11 mouse cellular contexts compared by ENCODE assay signal in the genomic region with DNA sequence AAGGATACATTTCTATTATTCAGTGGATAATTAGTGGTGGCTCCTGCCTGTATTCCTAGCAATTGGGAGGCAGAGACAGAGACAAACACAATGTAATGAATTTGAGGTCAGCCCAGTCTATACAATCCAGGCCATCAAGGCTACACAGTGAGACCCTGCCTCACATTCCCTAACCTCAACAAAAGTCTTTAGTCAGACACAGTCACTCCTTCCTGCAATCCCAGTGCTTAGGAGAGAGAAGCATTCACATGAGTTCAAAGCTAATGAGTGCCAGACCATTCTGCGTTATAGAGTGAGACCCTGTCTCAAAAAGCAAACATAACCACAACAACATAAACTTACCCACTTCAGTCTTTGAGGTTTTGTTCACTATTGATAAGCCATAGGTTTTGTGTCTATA. TPM values are rescaled to one million over a fixed set of nuclear protein-coding genes. Genes with fewer than 3 reads are reported as not detected.
A peak's percentile ranks its signal among the peaks of the same experiment; 100 is the strongest.
DNase-seq lines count a peak whose midpoint lies in the region; ATAC-seq and TF ChIP-seq lines count a peak whose summit lies in the region.
"Had no signal": no experiment of that assay in that cellular context is flagged by ENCODE, and none has a peak within 500 bp of the region (broad histone marks: within the 10 kb centered on the region; RNA-seq: fewer than 3 reads in every experiment).

No protein-coding gene starts in this region.

- H3K9ac ChIP-seq in heart, embryonic 13.5 days = no peak overlapping the region
- H3K9ac ChIP-seq in lung, embryonic 15.5 days = no peak overlapping the region
- no peak overlapping the region for H3K9ac ChIP-seq in forebrain, embryonic 11.5 days (ENCODE audit: low read length)
- H3K9ac ChIP-seq: embryonic facial prominence, embryonic 13.5 days; kidney, embryonic 15.5 days had no signal

- H3K27ac ChIP-seq in heart, embryonic 13.5 days (replicated peaks) = peak overlapping the region; percentile 86
- H3K27ac ChIP-seq in lung, embryonic 15.5 days = peak overlapping the region; percentile 79
- no peak overlapping the region for H3K27ac ChIP-seq in forebrain, embryonic 11.5 days (ENCODE audit: low read depth, low read length)
- H3K27ac ChIP-seq: embryonic facial prominence, embryonic 13.5 days; kidney, embryonic 15.5 days had no signal

- no peaks in the 10 kb centered on the region for H3K9me3 ChIP-seq in heart, embryonic 13.5 days
- H3K9me3 ChIP-seq in lung, embryonic 15.5 days = no peaks in the 10 kb centered on the region
- H3K9me3 ChIP-seq in forebrain, embryonic 11.5 days (ENCODE audit: control insufficient read depth, low read length) = no peaks in the 10 kb centered on the region
- H3K9me3 ChIP-seq: embryonic facial prominence, embryonic 13.5 days; kidney, embryonic 15.5 days had no signal

- ATAC-seq in heart, embryonic 13.5 days (ENCODE audit: extremely low read depth, insufficient number of reproducible peaks, low FRiP score, low TSS enrichment) = no peak
- peak; percentile 29; the same call in 1 of the 2 replicates for ATAC-seq in lung, embryonic 15.5 days (ENCODE audit: borderline replicate concordance, extremely low read depth, low FRiP score, low TSS enrichment)
- ATAC-seq in forebrain, embryonic 11.5 days (replicated peaks; ENCODE audit: low FRiP score) = peak; percentile 55

- 63% methylated on average over 1 of the region's 1 CpGs for WGBS in heart, embryonic 13.5 days
- WGBS in lung, embryonic 15.5 days = 47% methylated on average over 1 of the region's 1 CpGs
- 40% methylated on average over 1 of the region's 1 CpGs for WGBS in lung, adult 2 months
- WGBS in forebrain, embryonic 11.5 days = 24% methylated on average over 1 of the region's 1 CpGs

- TF ChIP-seq CTCF in lung, adult 2 months (IDR thresholded peaks at IDR 0.05; ENCODE audit: insufficient read depth, low read length) = no peak

- no peaks in the 10 kb centered on the region for H3K36me3 ChIP-seq in heart, embryonic 13.5 days
- no peaks in the 10 kb centered on the region for H3K36me3 ChIP-seq in lung, embryonic 15.5 days
- no peaks in the 10 kb centered on the region for H3K36me3 ChIP-seq in forebrain, embryonic 11.5 days (ENCODE audit: control insufficient read depth, insufficient read depth, low read length)
- H3K36me3 ChIP-seq: embryonic facial prominence, embryonic 13.5 days; kidney, embryonic 15.5 days had no signal

- H3K4me1 ChIP-seq in heart, embryonic 13.5 days = peaks cover 36% of the 10 kb centered on the region
- peaks cover 12% of the 10 kb centered on the region; the same call in 1 of the 2 replicates for H3K4me1 ChIP-seq in lung, embryonic 15.5 days
- peaks cover 7% of the 10 kb centered on the region for H3K4me1 ChIP-seq in lung, adult 2 months (ENCODE audit: control insufficient read depth, insufficient read depth, low read length)
- H3K4me1 ChIP-seq in forebrain, embryonic 11.5 days (replicated peaks; ENCODE audit: control insufficient read depth, insufficient read depth, low read length) = peaks cover 4% of the 10 kb centered on the region; the same call in 1 of the 2 replicates
- H3K4me1 ChIP-seq: kidney, embryonic 15.5 days had no signal

- H3K4me2 ChIP-seq in heart, embryonic 13.5 days = no peak overlapping the region
- no peak overlapping the region for H3K4me2 ChIP-seq in lung, embryonic 15.5 days
- no peak overlapping the region for H3K4me2 ChIP-seq in forebrain, embryonic 11.5 days (ENCODE audit: low read depth, low read length, severe bottlenecking)
- H3K4me2 ChIP-seq: embryonic facial prominence, embryonic 13.5 days; kidney, embryonic 15.5 days had no signal

- no peak for DNase-seq in heart, adult 9 months (ENCODE audit: low spot score in 2 of 2)
- DNase-seq in lung, adult 2 months = no peak
- no peak for DNase-seq in forebrain, embryonic 11.5 days (ENCODE audit: low spot score)
- peak; percentile 39 for DNase-seq in retina, embryonic 14.5 days (ENCODE audit: low spot score)
- DNase-seq in gastrocnemius, postnatal 14 days = no peak
- no peak for DNase-seq in cerebellum, postnatal 14 days
- DNase-seq: right cerebral cortex, postnatal 4 days had no signal

- H3K27me3 ChIP-seq in heart, embryonic 13.5 days (replicated peaks) = no peaks in the 10 kb centered on the region
- H3K27me3 ChIP-seq in lung, embryonic 15.5 days = no peaks in the 10 kb centered on the region
- H3K27me3 ChIP-seq in forebrain, embryonic 11.5 days (ENCODE audit: control insufficient read depth, insufficient read depth, low read length) = no peaks in the 10 kb centered on the region
- H3K27me3 ChIP-seq: embryonic facial prominence, embryonic 13.5 days; kidney, embryonic 15.5 days had no signal

- no peak for TF ChIP-seq POLR2A in lung, adult 2 months (IDR thresholded peaks at IDR 0.05; ENCODE audit: borderline replicate concordance, extremely low read depth, low read depth, low read length)

- no peak overlapping the region for H3K4me3 ChIP-seq in heart, embryonic 13.5 days
- no peak overlapping the region for H3K4me3 ChIP-seq in lung, embryonic 15.5 days
- no peak overlapping the region for H3K4me3 ChIP-seq in lung, adult 2 months (replicated peaks; ENCODE audit: extremely low read depth, low read depth, low read length)
- H3K4me3 ChIP-seq in forebrain, embryonic 11.5 days (ENCODE audit: low read depth, low read length) = no peak overlapping the region
- H3K4me3 ChIP-seq: embryonic facial prominence, embryonic 13.5 days; kidney, embryonic 15.5 days had no signal

- intact Hi-C loops in gastrocnemius, postnatal 14 days (cut with DNase I; ENCODE audit: low total_unique reads) = no loop called here

RNA-seq across cellular contexts. Expression of a gene that starts 3.4 kb away (rescaled TPM):
- 0.79 and 1.3 TPM in 2 replicates for polyA plus RNA-seq in heart, embryonic 13.5 days (2015; fragmentation: Nextera tagmentation; extraction: Ambion mirVana)
- polyA plus RNA-seq in lung, embryonic 15.5 days (2015; fragmentation: Nextera tagmentation; extraction: Ambion mirVana) = 2.9 and 3.3 TPM in 2 replicates
- polyA plus RNA-seq in lung, adult 2 months (2012; rRNA removed) = 25.6 and 47.8 TPM in 2 replicates
- 4.2 and 4.7 TPM in 2 replicates for polyA plus RNA-seq in forebrain, embryonic 11.5 days (2014; fragmentation: Nextera tagmentation; extraction: Ambion mirVana)
- total RNA-seq in gastrocnemius, postnatal 14 days (2021) = 1 to 10 TPM; 7.0 to 8.1 TPM
